Mouse (Mus musculus) G1E (cell line): ENCODE data around the gene Sez6. TPM values are rescaled to one million over a fixed set of nuclear protein-coding genes. Genes with fewer than 3 reads are reported as not detected.

ENCODE experiments used
- ATAC-seq: 2 replicates; pipeline ENCODE4 v1.8.0; 2016; ENCODE audit warnings: mild to moderate bottlenecking; ENCODE audit not compliant: insufficient number of reproducible peaks, poor library complexity, low FRiP score, severe bottlenecking; ENCODE audit errors: extremely low read depth
- DNase-seq: peaks from one replicate; pipeline ENCODE4 v3.0.0; 2012; ENCODE audit warnings: low spot score
- H3K27me3 ChIP-seq: 2 replicates; pipeline ENCODE4 v1.6.1; 2012; ENCODE audit warnings: mild to moderate bottlenecking, low read length, inconsistent platforms; ENCODE audit not compliant: insufficient read depth
- H3K36me3 ChIP-seq: replicated peaks from 2 replicates; pipeline ENCODE3; 2012; ENCODE audit warnings: mild to moderate bottlenecking, inconsistent platforms
- H3K4me1 ChIP-seq: 2 replicates; pipeline ENCODE4 v1.6.1; 2012; ENCODE audit warnings: low read depth, low read length, inconsistent platforms, mixed read lengths; ENCODE audit not compliant: insufficient read depth
- H3K4me3 ChIP-seq: 2 replicates; pipeline ENCODE4 v1.5.1; 2012; ENCODE audit warnings: low read depth, mild to moderate bottlenecking, inconsistent platforms, low read length, moderate library complexity, mixed read lengths
- H3K9me3 ChIP-seq: replicated peaks from 2 replicates; pipeline ENCODE4 v1.6.1; 2012; ENCODE audit warnings: inconsistent platforms
- CTCF ChIP-seq: IDR thresholded peaks from 2 replicates; pipeline ENCODE4 v1.5.1; 2012; ENCODE audit warnings: low read depth, low read length, inconsistent platforms, mixed read lengths
- GATA1 ChIP-seq: IDR thresholded peaks from 2 replicates; pipeline ENCODE4 v1.6.1; 2012; ENCODE audit warnings: borderline replicate concordance, low read length, inconsistent platforms, mixed read lengths
- GATA2 ChIP-seq: IDR thresholded peaks from 2 replicates; pipeline ENCODE4 v1.6.1; 2012; ENCODE audit warnings: low read depth, low read length, inconsistent platforms, borderline replicate concordance
- POLR2AphosphoS5 ChIP-seq: IDR thresholded peaks from 2 replicates; pipeline ENCODE4 v1.6.1; 2012; ENCODE audit warnings: low read depth, low read length, inconsistent platforms; ENCODE audit not compliant: insufficient replicate concordance
- TAL1 ChIP-seq: conservative IDR thresholded peaks from 2 replicates; pipeline ENCODE4 v1.6.1; 2012; ENCODE audit warnings: low read depth, low read length, inconsistent platforms, mixed read lengths
- polyA plus RNA-seq: library from polyadenylated mRNA; stranded (reverse); fragments of >175 nt; gene quantifications from 2 replicates; pipeline ENCODE4 v1.2.3, GENCODE M21; 2012
- total RNA-seq, 2 experiments: library from RNA; stranded (forward) in 1 of 2; stranded (reverse) in 1 of 2; fragments of 200-1000 nt in 1 of 2; fragments of >200 nt in 1 of 2; fragmentation: Nextera tagmentation in 1 of 2; gene quantifications; 2 replicates each; pipeline ENCODE4 v1.2.3; 2014 to 2017

Sez6 gene
- total and polyA plus RNA-seq, 3 experiments: 0.10 to 0.11 TPM; not detected in 1

DNA sequence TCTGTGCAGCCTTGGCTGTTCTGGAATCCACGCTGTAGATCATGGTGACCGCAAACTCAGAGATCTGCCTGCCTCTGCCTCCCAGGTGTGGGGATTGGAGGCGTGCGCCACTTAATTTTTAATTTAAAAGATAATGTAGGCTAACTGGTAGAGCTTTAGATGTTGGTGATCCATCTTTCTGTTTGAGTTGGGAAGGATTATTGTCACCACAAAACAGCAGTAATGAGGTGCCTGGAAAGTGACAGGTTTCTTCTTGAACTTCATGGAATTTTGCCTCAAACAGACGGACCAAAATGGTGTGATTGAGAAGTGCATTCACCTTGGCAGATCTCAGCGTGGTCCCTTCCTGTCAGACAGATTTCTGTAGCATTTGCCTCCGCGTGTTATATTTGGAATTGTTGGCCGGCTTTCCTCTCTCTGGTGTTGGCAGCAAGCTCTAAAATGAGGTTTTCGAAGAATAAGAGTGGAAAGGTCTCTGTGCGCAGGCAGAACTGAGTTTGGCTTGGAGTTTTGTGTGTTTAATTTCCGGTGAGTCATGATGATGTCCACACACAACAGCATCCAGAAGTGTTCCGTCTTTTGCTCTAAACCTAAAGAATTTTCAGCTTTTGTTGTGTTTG, 58.6 kb downstream of the Sez6 start:
- Histone ChIP-seq H3K27me3 (no peaks in the 10 kb centered on the region), H3K9me3 (no peaks in the 10 kb centered on the region), H3K36me3 (peaks cover 93% of the 10 kb centered on the region), H3K4me1 (peaks cover 28% of the 10 kb centered on the region), H3K4me3 (no peak overlapping the region)
- TF ChIP-seq CTCF (no peak), POLR2AphosphoS5 (no peak), GATA2 (no peak), TAL1 (no peak), GATA1 (no peak)
- no peak for DNase-seq
- no peak for ATAC-seq

DNA sequence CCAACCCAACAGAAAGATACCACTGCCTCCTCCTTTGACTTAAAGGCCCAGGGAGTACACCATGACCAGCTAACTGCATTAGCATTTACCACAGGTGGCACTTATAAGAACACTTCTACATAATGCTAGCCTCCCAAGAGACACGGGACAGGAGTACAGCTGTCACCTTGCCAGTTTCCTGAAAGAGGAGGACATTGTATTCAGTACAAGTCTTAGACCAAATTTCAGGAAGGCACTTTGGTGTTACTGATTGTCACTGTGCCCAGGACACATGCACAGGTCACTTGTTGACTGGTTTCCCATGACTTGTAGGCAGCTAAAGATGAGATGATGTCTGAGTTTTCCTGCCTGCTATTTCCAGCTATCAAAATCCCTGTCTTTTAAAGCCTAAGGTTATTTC, 65.0 kb downstream of the Sez6 start:
- no peaks in the 10 kb centered on the region for H3K9me3 ChIP-seq
- peaks cover 7% of the 10 kb centered on the region; the same call in 1 of the 2 replicates for H3K4me1 ChIP-seq
- TF ChIP-seq POLR2AphosphoS5 (no peak), TAL1 (no peak), CTCF (no peak), GATA1 (no peak), GATA2 (no peak)
- H3K27me3 ChIP-seq: no peaks in the 10 kb centered on the region
- ATAC-seq: no peak
- H3K36me3 ChIP-seq: peaks cover 91% of the 10 kb centered on the region
- DNase-seq: no peak
- no peak overlapping the region for H3K4me3 ChIP-seq

DNA sequence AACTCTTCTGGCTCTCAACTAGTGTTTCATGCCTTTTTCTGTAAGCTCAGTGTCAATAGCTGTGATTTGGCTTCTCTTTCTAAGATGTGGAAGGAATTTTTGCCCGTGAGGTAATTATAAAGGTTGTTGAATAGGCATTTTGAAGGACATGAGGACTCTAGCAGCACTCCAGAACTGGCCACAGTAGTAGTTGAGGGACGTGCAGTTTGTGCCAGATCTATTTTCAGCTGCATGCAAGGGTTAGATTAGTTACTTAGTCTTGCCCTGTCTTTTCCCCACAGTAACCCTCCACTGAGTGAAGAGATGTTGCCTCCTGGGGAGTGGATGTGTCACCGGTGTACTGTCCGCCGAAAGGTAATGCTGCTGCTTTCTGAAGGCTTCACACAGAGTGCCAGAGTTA, 75.8 kb downstream of the Sez6 start:
- H3K9me3 ChIP-seq: no peaks in the 10 kb centered on the region

DNA sequence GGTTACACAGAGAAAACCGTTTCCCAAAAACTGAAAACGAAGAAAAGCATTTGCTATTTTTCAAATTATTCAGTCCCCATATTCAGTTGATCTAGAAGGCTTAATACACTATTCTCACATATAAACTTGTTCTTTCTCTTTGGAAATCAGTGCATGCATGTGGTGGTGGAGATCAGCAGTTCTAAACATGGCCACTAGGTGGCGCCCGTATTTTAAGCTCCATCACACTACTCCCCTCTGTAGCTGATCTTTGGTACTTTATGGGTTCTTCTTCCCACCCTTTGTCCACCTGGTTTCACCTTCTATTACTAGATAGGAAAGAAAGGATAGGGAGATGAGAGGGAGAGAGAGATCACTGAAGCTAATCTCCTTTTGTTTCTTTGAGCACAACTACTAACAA, 89.1 kb downstream of the Sez6 start:
- Histone ChIP-seq H3K27me3 (no peaks in the 10 kb centered on the region), H3K9me3 (no peaks in the 10 kb centered on the region), H3K4me1 (peaks cover 10% of the 10 kb centered on the region), H3K4me3 (no peak overlapping the region), H3K36me3 (peaks cover 98% of the 10 kb centered on the region)
- no peak for TF ChIP-seq GATA2
- peak; percentile 92 for TF ChIP-seq CTCF
- 0 out of 2 replicates have a peak, but pooled peaks have one; percentile 28 for ATAC-seq
- DNase-seq: peak; percentile 18

More for the DNA sequence above, 75.8 kb downstream of the Sez6 start:
- no peak for TF ChIP-seq CTCF
- no peak for TF ChIP-seq GATA1
- no peak for TF ChIP-seq TAL1
- TF ChIP-seq POLR2AphosphoS5: no peak
- TF ChIP-seq GATA2: no peak
- peaks cover 92% of the 10 kb centered on the region for H3K36me3 ChIP-seq
- H3K4me1 ChIP-seq: peaks cover 20% of the 10 kb centered on the region
- H3K4me3 ChIP-seq: no peak overlapping the region
- DNase-seq (no peak), ATAC-seq (no peak)
- no peaks in the 10 kb centered on the region for H3K27me3 ChIP-seq

DNA sequence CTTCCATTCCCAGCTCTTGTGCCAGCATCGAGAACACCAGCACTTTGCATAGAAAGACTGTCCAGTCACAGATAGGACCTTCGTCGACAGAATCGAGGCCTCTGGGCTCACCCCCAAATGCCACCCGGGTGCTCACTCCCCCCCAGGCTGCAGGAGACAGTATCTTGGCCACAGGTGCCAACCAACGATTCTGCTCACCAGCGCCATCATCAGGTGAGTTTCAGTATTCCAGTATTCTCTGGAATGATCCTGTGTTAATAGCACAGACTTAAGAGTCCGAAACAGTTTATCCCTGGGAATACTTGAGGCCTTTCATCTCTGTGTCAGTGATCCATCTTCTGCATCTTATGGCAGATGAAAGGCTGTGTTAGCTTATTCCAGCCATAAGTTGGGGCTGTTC, 93.0 kb downstream of the Sez6 start:
- H3K36me3 ChIP-seq: peaks cover 97% of the 10 kb centered on the region
- H3K27me3 ChIP-seq: no peaks in the 10 kb centered on the region
- no peak overlapping the region for H3K4me3 ChIP-seq
- DNase-seq (no peak), ATAC-seq (no peak)
- H3K9me3 ChIP-seq: no peaks in the 10 kb centered on the region
- TF ChIP-seq TAL1: no peak
- peak; percentile 32; the same call in 1 of the 2 replicates for TF ChIP-seq CTCF
- TF ChIP-seq GATA1: no peak
- peaks cover 11% of the 10 kb centered on the region; the same call in 1 of the 2 replicates for H3K4me1 ChIP-seq

Other genes with a start within 250 kb of the Sez6 start
- 97.1 and 113 TPM in 2 replicates for gene Nufip2, start 244.6 kb upstream of the Sez6 start, total RNA-seq (2014; fragmentation: Nextera tagmentation)
- gene Nufip2, start 244.6 kb upstream of the Sez6 start, total RNA-seq (2017): 75.3 and 94.0 TPM in 2 replicates
- 22.3 and 24.0 TPM in 2 replicates for gene Nufip2, start 244.6 kb upstream of the Sez6 start, polyA plus RNA-seq
- not detected in 2 replicates for gene Cryba1, start 205.5 kb upstream of the Sez6 start, total RNA-seq (2014; fragmentation: Nextera tagmentation)
- 0.27 TPM in 1 of 2 replicates, not detected in the other for gene Cryba1, start 205.5 kb upstream of the Sez6 start, total RNA-seq (2017)
- gene Cryba1, start 205.5 kb upstream of the Sez6 start, polyA plus RNA-seq: not detected in 2 replicates
- gene Myo18a, start 167.6 kb upstream of the Sez6 start, total RNA-seq (2014; fragmentation: Nextera tagmentation): 53.1 and 57.0 TPM in 2 replicates
- 28.8 and 32.7 TPM in 2 replicates for gene Myo18a, start 167.6 kb upstream of the Sez6 start, total RNA-seq (2017)
- 41.9 and 59.4 TPM in 2 replicates for gene Myo18a, start 167.6 kb upstream of the Sez6 start, polyA plus RNA-seq
- not detected in 2 replicates for gene Gm10277, start 143.1 kb upstream of the Sez6 start, total RNA-seq (2014; fragmentation: Nextera tagmentation)
- 0.23 and 0.33 TPM in 2 replicates for gene Gm10277, start 143.1 kb upstream of the Sez6 start, total RNA-seq (2017)
- not detected in 2 replicates for gene Gm10277, start 143.1 kb upstream of the Sez6 start, polyA plus RNA-seq
- not detected in 2 replicates for gene Pipox, start 36.7 kb upstream of the Sez6 start, total RNA-seq (2014; fragmentation: Nextera tagmentation)
- 0.17 TPM in 1 of 2 replicates, not detected in the other for gene Pipox, start 36.7 kb upstream of the Sez6 start, total RNA-seq (2017)
- gene Pipox, start 36.7 kb upstream of the Sez6 start, polyA plus RNA-seq: not detected in 2 replicates
- 157 and 172 TPM in 2 replicates for gene Phf12, start 52.0 kb downstream of the Sez6 start, total RNA-seq (2014; fragmentation: Nextera tagmentation)
- gene Phf12, start 52.0 kb downstream of the Sez6 start, total RNA-seq (2017): 23.0 and 24.7 TPM in 2 replicates
- 212 and 215 TPM in 2 replicates for gene Phf12, start 52.0 kb downstream of the Sez6 start, polyA plus RNA-seq
- gene Dhrs13, start 101.5 kb downstream of the Sez6 start, total RNA-seq (2014; fragmentation: Nextera tagmentation): 7.2 and 11.0 TPM in 2 replicates
- gene Dhrs13, start 101.5 kb downstream of the Sez6 start, total RNA-seq (2017): 9.2 and 10.0 TPM in 2 replicates
- gene Dhrs13, start 101.5 kb downstream of the Sez6 start, polyA plus RNA-seq: 6.9 and 7.9 TPM in 2 replicates
- 18.0 and 19.4 TPM in 2 replicates for gene Flot2, start 107.1 kb downstream of the Sez6 start, total RNA-seq (2014; fragmentation: Nextera tagmentation)
- gene Flot2, start 107.1 kb downstream of the Sez6 start, total RNA-seq (2017): 20.6 and 21.3 TPM in 2 replicates
- 13.8 and 15.6 TPM in 2 replicates for gene Flot2, start 107.1 kb downstream of the Sez6 start, polyA plus RNA-seq
- gene Eral1, start 149.6 kb downstream of the Sez6 start, total RNA-seq (2014; fragmentation: Nextera tagmentation): 60.3 and 65.4 TPM in 2 replicates
- 35.0 and 35.7 TPM in 2 replicates for gene Eral1, start 149.6 kb downstream of the Sez6 start, total RNA-seq (2017)
- gene Eral1, start 149.6 kb downstream of the Sez6 start, polyA plus RNA-seq: 5.0 and 8.7 TPM in 2 replicates
- gene Fam222b, start 163.9 kb downstream of the Sez6 start, total RNA-seq (2014; fragmentation: Nextera tagmentation): 14.1 and 18.1 TPM in 2 replicates
- 1.5 and 1.9 TPM in 2 replicates for gene Fam222b, start 163.9 kb downstream of the Sez6 start, total RNA-seq (2017)
- gene Fam222b, start 163.9 kb downstream of the Sez6 start, polyA plus RNA-seq: 28.9 and 30.3 TPM in 2 replicates
- gene Traf4, start 234.8 kb downstream of the Sez6 start, total RNA-seq (2014; fragmentation: Nextera tagmentation): 26.2 and 42.8 TPM in 2 replicates
- 7.0 and 9.2 TPM in 2 replicates for gene Traf4, start 234.8 kb downstream of the Sez6 start, total RNA-seq (2017)
- gene Traf4, start 234.8 kb downstream of the Sez6 start, polyA plus RNA-seq: 53.0 and 74.4 TPM in 2 replicates
- gene Nek8, start 245.9 kb downstream of the Sez6 start, total RNA-seq (2014; fragmentation: Nextera tagmentation): 7.8 and 14.8 TPM in 2 replicates
- 7.8 and 9.9 TPM in 2 replicates for gene Nek8, start 245.9 kb downstream of the Sez6 start, total RNA-seq (2017)
- 7.3 and 8.5 TPM in 2 replicates for gene Nek8, start 245.9 kb downstream of the Sez6 start, polyA plus RNA-seq
- gene Tlcd1, start 245.9 kb downstream of the Sez6 start, total RNA-seq (2014; fragmentation: Nextera tagmentation): 14.7 and 15.5 TPM in 2 replicates
- gene Tlcd1, start 245.9 kb downstream of the Sez6 start, total RNA-seq (2017): 6.7 TPM in 2 replicates
- gene Tlcd1, start 245.9 kb downstream of the Sez6 start, polyA plus RNA-seq: 47.8 and 59.3 TPM in 2 replicates